Mouse (Mus musculus) heart, adult 9 months (tissue): ENCODE data around the gene Rbm42.

Experiments
- DNase-seq, 2 experiments: peaks; one replicate each; pipeline ENCODE4 v3.0.0; 2022; ENCODE audit warnings: low spot score in 2 of 2

Rbm42 gene

GRCm38 (mm10) chr7:30649591-30650540 lies at the start of gene Rbm42:
Gene Rbm42 (minus strand): TSS chr7:30650317.
- DNase-seq = peak; percentile 99

- no peak for DNase-seq
Measured at GRCm38 (mm10) chr7:30698589-30698988, 48.5 kb upstream of the Rbm42 start, which contains the start of gene 2200002J24Rik. Gene 2200002J24Rik (plus strand): TSS chr7:30698926.

- DNase-seq = no peak
Measured at GRCm38 (mm10) chr7:30698101-30698500, 48.0 kb upstream of the Rbm42 start.

DNA sequence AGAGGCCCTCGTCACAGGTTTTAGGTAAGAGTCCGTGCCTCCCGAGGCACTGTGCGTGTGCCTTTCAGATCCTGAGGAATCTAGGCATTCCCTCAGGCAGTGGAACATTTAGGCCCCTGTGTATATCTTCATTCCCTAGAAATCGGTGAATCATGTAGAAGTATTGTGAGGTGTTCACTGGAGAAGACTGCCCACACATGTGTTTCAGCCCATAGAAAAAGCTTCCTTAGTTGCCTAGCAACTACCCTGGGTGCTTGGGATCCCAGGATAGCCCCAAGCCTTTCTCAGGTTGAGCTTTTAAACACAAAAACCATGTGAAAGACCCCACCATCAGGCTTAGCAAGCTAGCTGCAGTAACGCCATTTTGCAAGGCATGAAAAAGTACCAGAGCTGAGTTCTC lies 38.2 kb upstream of the Rbm42 start:
- DNase-seq = no peak

GRCm38 (mm10) chr7:30683425-30683824 lies 33.3 kb upstream of the Rbm42 start:
- no peak for DNase-seq

GRCm38 (mm10) chr7:30681897-30682296 lies 31.8 kb upstream of the Rbm42 start:
- peak; percentile 47 for DNase-seq

GRCm38 (mm10) chr7:30678263-30678975 lies 28.3 kb upstream of the Rbm42 start:
- peak; percentile 30 to 71 for DNase-seq

DNA sequence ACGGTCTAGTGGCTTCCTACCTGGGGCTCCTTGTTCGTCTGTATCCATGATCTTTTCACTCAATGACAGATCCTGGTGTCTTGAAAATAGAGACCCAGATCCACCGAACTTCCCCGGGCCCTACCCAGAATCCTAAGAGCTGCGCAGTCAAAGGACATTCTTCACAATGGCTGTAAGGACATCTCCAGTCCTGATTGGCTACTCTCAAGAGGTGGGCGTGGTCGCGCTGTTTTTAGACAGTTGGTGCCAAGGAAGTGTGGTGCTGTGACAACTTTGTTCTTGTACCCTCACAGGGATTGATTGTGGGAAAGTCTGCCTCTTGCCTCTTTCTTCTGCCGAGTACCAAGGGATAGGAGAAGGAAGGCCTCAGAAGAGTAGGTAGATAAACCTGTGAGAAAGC lies 21.4 kb upstream of the Rbm42 start, which contains the start of gene Pmis2:
Pmis2 (minus strand) TSS at position 126 of the 400 bp plus-strand sequence.
- DNase-seq = no peak

GRCm38 (mm10) chr7:30669229-30669628 lies 19.1 kb upstream of the Rbm42 start:
- no peak for DNase-seq

DNA sequence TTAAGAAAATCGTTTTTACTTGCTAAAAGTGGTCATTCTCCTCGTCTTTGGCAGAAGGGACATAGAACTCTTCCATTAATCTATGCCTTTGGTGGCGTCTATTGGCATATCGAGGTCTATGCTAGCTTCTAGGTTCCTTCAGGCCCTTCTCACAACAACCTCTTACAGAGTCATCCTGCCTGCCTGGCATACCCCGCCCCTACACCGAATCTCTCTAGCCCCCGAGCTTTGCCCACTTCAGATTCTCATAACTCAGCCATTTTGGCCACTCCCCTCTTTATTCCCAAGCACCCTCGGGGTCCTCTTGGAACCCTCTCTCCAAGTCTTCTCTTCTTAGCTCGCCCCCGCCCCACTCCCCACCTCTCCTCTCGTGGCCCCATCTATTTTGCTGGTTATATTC lies 15.2 kb upstream of the Rbm42 start:
- DNase-seq = no peak

DNA sequence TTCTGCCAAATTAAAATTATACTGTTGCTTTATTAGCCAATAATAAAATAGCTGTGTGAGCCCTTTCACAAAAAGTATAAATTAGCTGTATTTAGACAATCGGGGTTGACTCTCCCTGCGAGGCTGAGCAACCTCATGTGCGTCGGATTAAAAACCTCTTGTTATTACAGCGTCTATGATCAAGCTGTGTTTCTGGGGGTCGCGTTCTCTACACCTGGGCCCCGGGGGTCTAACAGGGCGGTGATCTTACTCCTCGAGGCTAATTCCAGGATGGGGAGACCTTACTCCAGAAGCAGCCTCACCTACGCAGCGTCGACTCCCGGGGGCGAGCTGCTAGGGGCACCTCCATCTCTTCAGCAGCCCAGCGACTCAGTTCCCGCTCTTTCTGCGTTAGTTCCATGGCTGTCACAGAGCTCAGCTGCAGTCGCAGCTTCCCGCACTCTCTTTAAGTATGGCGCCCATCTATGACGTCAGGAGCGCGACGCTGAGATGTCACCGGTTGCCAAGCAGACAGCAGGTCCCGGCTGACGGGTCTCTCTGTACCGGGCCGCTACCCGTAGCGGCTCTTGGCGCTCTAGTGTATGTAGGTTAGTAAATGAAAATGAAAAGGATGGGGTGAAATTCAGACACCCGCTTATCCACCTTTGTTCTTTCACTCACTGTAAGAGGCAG lies 14.5 kb upstream of the Rbm42 start, which contains the start of gene Haus5:
Haus5 (minus strand) TSS at position 466 of the 672 bp plus-strand sequence.
- peak; percentile 78 to 87 for DNase-seq

DNA sequence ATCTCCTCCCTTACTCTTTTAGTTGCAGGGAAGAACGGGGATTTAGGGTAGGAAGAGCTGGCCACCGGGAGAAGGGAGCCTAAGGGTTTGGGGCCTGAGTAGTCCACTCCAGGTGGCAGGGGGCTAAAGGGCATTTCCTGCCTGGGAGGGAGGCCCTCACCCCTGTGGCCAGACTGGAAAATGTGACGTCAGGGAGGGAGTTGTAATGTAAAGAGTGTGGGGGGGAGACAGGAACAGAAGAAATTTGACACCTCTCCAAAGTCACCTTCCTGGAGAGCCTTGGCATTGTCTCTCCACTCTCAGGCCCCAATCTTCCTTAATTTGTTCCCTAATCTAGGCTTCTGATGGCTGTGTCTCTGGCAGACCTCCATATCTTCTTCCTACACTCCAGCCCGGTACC lies 11.0 kb downstream of the Rbm42 start:
- no peak for DNase-seq

DNA sequence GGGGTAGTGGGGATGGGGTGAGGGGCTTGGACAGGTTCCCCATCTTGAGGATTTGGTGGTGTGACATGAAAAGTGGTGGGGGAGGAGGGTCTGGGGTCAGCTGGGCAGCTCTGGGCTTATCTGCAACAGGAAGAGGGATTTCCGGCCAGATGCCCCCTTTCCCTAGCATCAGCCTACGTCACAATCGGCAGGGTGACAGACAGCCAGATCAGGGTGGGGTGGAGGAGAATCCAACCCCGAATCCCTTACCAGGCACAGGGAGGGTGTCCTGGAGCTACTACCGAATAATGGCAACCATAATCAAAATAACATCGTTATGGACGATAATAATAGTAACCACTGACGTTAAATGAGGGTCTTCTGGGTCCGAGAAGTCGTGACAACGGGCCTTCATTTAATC lies 13.7 kb downstream of the Rbm42 start:
- no peak for DNase-seq

DNA sequence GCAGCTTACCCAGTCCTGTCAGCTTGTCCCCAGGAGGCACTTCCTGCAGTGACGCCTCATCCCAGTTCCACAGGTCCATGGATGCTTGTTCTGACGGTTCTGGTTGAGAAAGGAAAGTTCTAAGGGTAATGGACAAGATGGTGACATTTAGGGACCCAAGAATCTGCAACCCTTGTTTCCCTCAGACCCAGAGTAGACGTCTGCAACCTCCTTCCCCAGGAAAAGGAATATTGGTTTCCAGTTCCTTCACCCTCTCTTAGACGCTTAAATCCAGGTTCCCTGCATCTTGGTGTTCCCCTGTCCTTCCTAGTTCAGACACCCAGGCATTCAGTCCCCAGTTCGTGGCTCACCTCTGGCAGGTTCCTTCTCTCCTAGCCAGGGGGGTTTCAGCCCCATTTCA lies 14.4 kb downstream of the Rbm42 start, which contains the start of gene Etv2:
Etv2 (minus strand) TSS at position 101 of the 400 bp plus-strand sequence.
- DNase-seq = no peak

GRCm38 (mm10) chr7:30634621-30635020 lies 15.5 kb downstream of the Rbm42 start:
- DNase-seq = no peak

- DNase-seq = no peak
Measured at GRCm38 (mm10) chr7:30633762-30634412, 16.2 kb downstream of the Rbm42 start.

DNA sequence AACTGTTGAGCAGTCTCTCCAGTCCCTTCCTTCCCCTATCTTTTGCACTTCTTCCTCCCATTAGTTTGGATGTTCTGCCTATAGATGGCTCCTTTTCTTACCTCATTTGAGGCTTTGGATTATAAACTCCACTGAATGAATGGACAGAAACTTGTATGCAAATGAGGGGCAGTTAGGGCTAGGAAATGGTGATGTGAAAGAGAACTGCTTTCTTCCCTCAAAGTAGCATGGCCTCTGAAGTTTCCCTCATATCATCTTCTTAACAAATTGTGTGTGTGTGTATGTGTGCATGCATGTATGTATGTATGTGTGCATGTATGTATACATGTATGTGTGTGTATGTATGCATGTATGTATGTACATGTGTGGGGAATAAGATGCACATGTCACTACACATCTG lies 21.1 kb downstream of the Rbm42 start:
- no peak for DNase-seq

GRCm38 (mm10) chr7:30626647-30627046 lies 23.5 kb downstream of the Rbm42 start:
- no peak for DNase-seq

GRCm38 (mm10) chr7:30625530-30626384 lies 24.4 kb downstream of the Rbm42 start, which contains the start of gene Cox6b1:
Gene Cox6b1 (minus strand): TSS chr7:30626151.
- DNase-seq = peak; percentile 85 to 89

DNA sequence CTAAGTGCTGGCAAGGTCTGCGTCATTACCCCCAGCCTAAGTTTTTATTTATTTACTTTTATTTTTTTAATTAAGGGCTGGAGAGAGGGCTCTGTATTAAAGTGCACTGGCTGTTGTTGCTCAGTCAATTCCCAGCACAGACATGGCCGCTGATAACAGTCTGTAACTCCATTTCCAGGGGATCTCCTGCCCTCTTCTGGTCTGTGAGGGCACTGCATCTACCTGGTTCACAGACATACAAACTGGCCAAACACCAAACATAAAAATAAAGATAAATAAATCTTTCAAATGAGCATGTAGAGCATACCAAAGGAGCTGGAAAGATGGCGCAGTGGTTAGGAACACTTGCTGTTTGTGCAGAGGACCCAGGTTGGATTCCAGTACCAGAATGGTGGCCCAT lies 30.9 kb downstream of the Rbm42 start:
- DNase-seq = no peak
